Mouse (Mus musculus): ENCODE data around the gene Skiv2l. TPM values are rescaled to one million over a fixed set of nuclear protein-coding genes. Genes with fewer than 3 reads are reported as not detected.
A peak's percentile ranks its signal among the peaks of the same experiment; 100 is the strongest.

Gene Skiv2l
- polyA plus RNA-seq, 1 experiment from 2014 or later, result 49.9 TPM

GRCm38 (mm10) chr17:34894074-34894597 is 44.1 kb upstream of the Skiv2l start:
- peak overlapping the region; percentile 84 for H3K4me2 ChIP-seq (ENCODE audit: low read depth, low read length)
- peak overlapping the region; percentile 92 for H3K27ac ChIP-seq (ENCODE audit: low read length)
- WGBS, result under 1% methylated on average over 24 of the region's 51 CpGs
- H3K4me1 ChIP-seq (replicated peaks; ENCODE audit: control insufficient read depth, insufficient read depth, low read length), result peaks cover 26% of the 10 kb centered on the region
- peak overlapping the region; percentile 71 for H3K4me3 ChIP-seq (ENCODE audit: low read length)
- peak overlapping the region; percentile 87 for H3K9ac ChIP-seq (ENCODE audit: low read length)
- no peaks in the 10 kb centered on the region for H3K9me3 ChIP-seq (ENCODE audit: control insufficient read depth, low read length)
- peaks cover 8% of the 10 kb centered on the region for H3K36me3 ChIP-seq (ENCODE audit: control insufficient read depth, insufficient read depth, low read length)
- no peaks in the 10 kb centered on the region for H3K27me3 ChIP-seq (ENCODE audit: control insufficient read depth, insufficient read depth, low read depth, low read length)
- ATAC-seq (ENCODE audit: low read depth), result peak; percentile 93

DNA sequence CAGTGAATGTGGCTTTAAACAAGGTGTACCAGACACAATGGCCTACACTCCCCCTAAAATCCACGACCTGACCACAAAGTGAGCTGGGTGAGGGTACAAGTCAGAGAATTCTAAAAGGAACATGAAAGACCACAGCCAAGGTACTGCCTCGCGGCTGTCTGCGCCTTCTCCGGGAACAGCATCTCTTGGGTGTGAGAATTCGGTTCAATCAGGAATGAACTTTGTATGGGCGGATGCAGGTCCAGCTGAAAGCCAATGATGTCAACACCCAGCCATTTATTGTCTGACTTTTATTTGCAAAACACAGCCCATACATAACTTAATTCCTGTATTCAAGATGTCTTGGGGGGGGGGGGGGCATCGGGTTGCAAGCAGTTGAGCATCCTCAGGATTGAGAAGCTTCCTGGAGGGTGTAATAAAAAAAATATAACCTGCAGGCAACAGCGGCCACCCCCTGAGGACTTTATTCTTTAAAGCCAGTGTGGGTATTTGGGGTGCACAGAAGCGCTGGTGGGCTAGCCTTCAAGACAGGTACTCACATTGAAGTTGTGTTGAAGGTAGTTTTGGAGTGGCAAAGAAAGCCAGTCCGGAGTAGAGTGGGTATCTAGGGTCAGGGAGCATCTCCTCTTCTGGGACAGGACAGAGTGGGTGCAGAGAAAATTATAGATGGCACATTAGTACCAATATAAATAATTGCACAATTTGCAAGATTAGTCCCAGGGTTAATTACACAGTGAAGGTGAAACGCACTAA is 43.2 kb upstream of the Skiv2l start:
- H3K27ac ChIP-seq (ENCODE audit: low read length), result peak overlapping the region; percentile 53; the same call in 1 of the 2 replicates

DNA sequence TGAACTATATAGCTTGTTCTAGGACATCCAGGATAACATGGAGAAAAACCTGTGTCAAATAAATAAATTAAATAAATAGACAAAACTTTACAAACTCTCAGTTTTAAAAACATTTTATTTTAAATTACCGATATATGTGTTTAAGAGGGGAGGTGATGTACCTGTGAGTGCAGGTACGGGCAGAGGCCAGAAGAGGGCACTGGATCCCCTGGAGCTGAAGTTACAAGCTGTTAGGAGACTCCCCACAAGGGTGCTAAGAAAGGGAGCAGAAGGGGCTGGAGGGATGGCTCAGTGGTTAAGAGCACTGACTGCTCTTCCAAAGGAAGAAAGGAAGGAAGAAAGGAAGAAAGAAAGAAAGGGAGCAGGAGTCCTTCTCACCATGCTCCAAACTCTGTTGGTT is 41.4 kb upstream of the Skiv2l start:
- no peak overlapping the region for H3K9ac ChIP-seq (ENCODE audit: low read length)
- no peaks in the 10 kb centered on the region for H3K9me3 ChIP-seq (ENCODE audit: control insufficient read depth, low read length)
- no peak overlapping the region for H3K27ac ChIP-seq (ENCODE audit: low read length)
- H3K4me1 ChIP-seq (replicated peaks; ENCODE audit: control insufficient read depth, insufficient read depth, low read length), result peaks cover 16% of the 10 kb centered on the region
- WGBS, result 89% methylated on average over 2 of the region's 2 CpGs
- peaks cover 7% of the 10 kb centered on the region for H3K36me3 ChIP-seq (ENCODE audit: control insufficient read depth, insufficient read depth, low read length)
- no peak overlapping the region for H3K4me2 ChIP-seq (ENCODE audit: low read depth, low read length)
- H3K27me3 ChIP-seq (ENCODE audit: control insufficient read depth, insufficient read depth, low read depth, low read length), result no peaks in the 10 kb centered on the region
- no peak for ATAC-seq (ENCODE audit: low read depth)
- no peak overlapping the region for H3K4me3 ChIP-seq (ENCODE audit: low read length)

More for the DNA sequence above, 43.2 kb upstream of the Skiv2l start:
- Histone ChIP-seq H3K4me1 (replicated peaks; ENCODE audit: control insufficient read depth, insufficient read depth, low read length) (peaks cover 26% of the 10 kb centered on the region), H3K27me3 (ENCODE audit: control insufficient read depth, insufficient read depth, low read depth, low read length) (no peaks in the 10 kb centered on the region), H3K4me2 (ENCODE audit: low read depth, low read length) (peak overlapping the region; percentile 78), H3K9me3 (ENCODE audit: control insufficient read depth, low read length) (no peaks in the 10 kb centered on the region), H3K36me3 (ENCODE audit: control insufficient read depth, insufficient read depth, low read length) (peaks cover 8% of the 10 kb centered on the region), H3K9ac (ENCODE audit: low read length) (peak overlapping the region; percentile 70), H3K4me3 (ENCODE audit: low read length) (peak overlapping the region; percentile 71)
- ATAC-seq (ENCODE audit: low read depth), result no peak
- WGBS, result 74% methylated on average over 12 of the region's 12 CpGs

DNA sequence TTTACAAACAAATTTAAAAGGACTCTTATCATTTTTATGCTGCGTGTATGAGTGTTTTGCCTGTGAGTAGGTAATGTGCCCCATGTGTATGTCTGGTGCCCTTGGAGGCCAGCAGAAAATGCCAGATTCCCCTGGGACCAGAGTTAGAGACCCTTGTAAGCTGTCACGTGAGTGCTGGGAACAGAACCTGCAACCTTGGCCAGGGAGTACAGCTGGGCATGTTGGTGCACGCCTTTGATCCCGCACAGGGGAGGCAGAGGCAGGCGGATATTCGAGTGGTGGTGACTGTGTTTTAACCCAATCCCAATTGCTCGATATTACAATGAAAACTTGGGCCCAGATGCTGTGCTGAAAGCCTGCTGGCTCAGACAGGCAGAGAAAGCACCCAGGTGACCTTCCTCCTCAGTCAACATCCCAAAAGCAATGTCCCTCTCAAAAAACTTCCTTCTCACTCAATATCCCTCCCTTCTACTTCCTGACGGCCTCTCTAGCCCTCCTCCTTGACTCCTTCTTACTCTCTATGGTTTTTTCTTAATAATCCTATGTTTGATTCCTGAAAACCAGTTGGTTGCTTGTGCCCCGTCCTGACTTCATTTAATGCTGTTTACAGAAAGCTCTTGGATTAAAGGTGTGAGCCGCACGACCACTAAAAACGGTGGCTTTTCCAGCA is 40.2 kb upstream of the Skiv2l start:
- no peak overlapping the region for H3K27ac ChIP-seq (ENCODE audit: low read length)
- no peak overlapping the region for H3K4me3 ChIP-seq (ENCODE audit: low read length)
- no peaks in the 10 kb centered on the region for H3K9me3 ChIP-seq (ENCODE audit: control insufficient read depth, low read length)
- H3K4me1 ChIP-seq (replicated peaks; ENCODE audit: control insufficient read depth, insufficient read depth, low read length), result peaks cover 4% of the 10 kb centered on the region; the same call in 1 of the 2 replicates
- ATAC-seq (ENCODE audit: low read depth), result no peak
- H3K36me3 ChIP-seq (ENCODE audit: control insufficient read depth, insufficient read depth, low read length), result no peaks in the 10 kb centered on the region
- H3K27me3 ChIP-seq (ENCODE audit: control insufficient read depth, insufficient read depth, low read depth, low read length), result no peaks in the 10 kb centered on the region
- H3K4me2 ChIP-seq (ENCODE audit: low read depth, low read length), result no peak overlapping the region
- H3K9ac ChIP-seq (ENCODE audit: low read length), result no peak overlapping the region
- WGBS, result 80% methylated on average over 12 of the region's 12 CpGs

GRCm38 (mm10) chr17:34887942-34888341 is 37.9 kb upstream of the Skiv2l start:
- WGBS, result 82% methylated on average over 5 of the region's 5 CpGs
- Histone ChIP-seq H3K9me3 (ENCODE audit: control insufficient read depth, low read length) (no peaks in the 10 kb centered on the region), H3K4me1 (replicated peaks; ENCODE audit: control insufficient read depth, insufficient read depth, low read length) (no peaks in the 10 kb centered on the region), H3K4me2 (ENCODE audit: low read depth, low read length) (no peak overlapping the region), H3K4me3 (ENCODE audit: low read length) (no peak overlapping the region), H3K9ac (ENCODE audit: low read length) (no peak overlapping the region), H3K27ac (ENCODE audit: low read length) (no peak overlapping the region), H3K27me3 (ENCODE audit: control insufficient read depth, insufficient read depth, low read depth, low read length) (no peaks in the 10 kb centered on the region), H3K36me3 (ENCODE audit: control insufficient read depth, insufficient read depth, low read length) (no peaks in the 10 kb centered on the region)
- ATAC-seq (ENCODE audit: low read depth), result no peak

DNA sequence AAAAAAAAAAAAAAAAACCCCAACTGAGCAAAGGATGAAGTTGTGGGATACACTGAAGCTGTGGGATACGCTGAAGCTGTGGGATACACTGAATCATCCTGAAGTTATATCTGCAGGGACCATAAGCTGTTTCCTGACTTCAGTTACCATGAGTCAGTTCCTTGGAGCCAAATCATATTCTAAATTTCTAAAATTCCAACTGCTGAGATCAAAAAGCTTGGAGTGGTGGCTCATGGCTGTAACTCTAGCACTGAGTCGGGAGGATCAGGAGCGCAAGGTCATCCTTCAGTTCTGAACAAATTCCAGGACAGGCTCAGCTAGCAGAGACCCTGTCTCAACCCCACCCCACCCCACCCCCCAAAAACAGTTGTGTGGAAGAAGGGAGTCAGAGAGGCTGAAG is 35.6 kb upstream of the Skiv2l start:
- no peaks in the 10 kb centered on the region for H3K9me3 ChIP-seq (ENCODE audit: control insufficient read depth, low read length)
- ATAC-seq (ENCODE audit: low read depth), result no peak
- WGBS, result 70% methylated on average over 3 of the region's 3 CpGs
- no peak overlapping the region for H3K27ac ChIP-seq (ENCODE audit: low read length)
- no peak overlapping the region for H3K4me2 ChIP-seq (ENCODE audit: low read depth, low read length)
- H3K4me3 ChIP-seq (ENCODE audit: low read length), result no peak overlapping the region
- H3K36me3 ChIP-seq (ENCODE audit: control insufficient read depth, insufficient read depth, low read length), result no peaks in the 10 kb centered on the region
- H3K9ac ChIP-seq (ENCODE audit: low read length), result no peak overlapping the region
- no peaks in the 10 kb centered on the region for H3K27me3 ChIP-seq (ENCODE audit: control insufficient read depth, insufficient read depth, low read depth, low read length)
- no peaks in the 10 kb centered on the region for H3K4me1 ChIP-seq (replicated peaks; ENCODE audit: control insufficient read depth, insufficient read depth, low read length)

GRCm38 (mm10) chr17:34884704-34885103 is 34.7 kb upstream of the Skiv2l start:
- no peaks in the 10 kb centered on the region for H3K36me3 ChIP-seq (ENCODE audit: control insufficient read depth, insufficient read depth, low read length)
- no peak overlapping the region for H3K9ac ChIP-seq (ENCODE audit: low read length)
- 85% methylated on average over 6 of the region's 6 CpGs for WGBS
- H3K9me3 ChIP-seq (ENCODE audit: control insufficient read depth, low read length), result no peaks in the 10 kb centered on the region
- no peak overlapping the region for H3K27ac ChIP-seq (ENCODE audit: low read length)
- no peak overlapping the region for H3K4me3 ChIP-seq (ENCODE audit: low read length)
- no peaks in the 10 kb centered on the region for H3K4me1 ChIP-seq (replicated peaks; ENCODE audit: control insufficient read depth, insufficient read depth, low read length)
- no peaks in the 10 kb centered on the region for H3K27me3 ChIP-seq (ENCODE audit: control insufficient read depth, insufficient read depth, low read depth, low read length)
- no peak for ATAC-seq (ENCODE audit: low read depth)
- no peak overlapping the region for H3K4me2 ChIP-seq (ENCODE audit: low read depth, low read length)

DNA sequence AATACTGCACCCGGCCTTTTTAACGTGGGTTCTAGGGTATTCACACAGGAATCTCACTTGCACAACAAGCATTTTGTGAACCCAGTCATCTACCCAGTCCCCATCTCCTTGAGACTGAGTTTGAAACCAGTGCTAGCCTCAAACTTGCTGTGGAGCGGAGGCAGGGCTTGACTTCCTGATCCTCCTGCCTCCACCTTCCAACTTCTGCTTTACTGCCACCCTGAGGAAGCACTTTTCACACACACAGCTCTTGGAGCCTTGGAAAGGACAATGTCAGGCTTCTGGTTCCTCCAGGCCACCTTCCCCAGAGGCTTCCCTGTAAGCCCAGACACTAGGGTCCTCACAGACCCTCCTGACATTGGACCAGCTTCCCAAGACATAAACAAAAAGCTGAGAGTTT is 33.3 kb upstream of the Skiv2l start:
- no peak overlapping the region for H3K4me2 ChIP-seq (ENCODE audit: low read depth, low read length)
- H3K36me3 ChIP-seq (ENCODE audit: control insufficient read depth, insufficient read depth, low read length), result no peaks in the 10 kb centered on the region
- no peaks in the 10 kb centered on the region for H3K4me1 ChIP-seq (replicated peaks; ENCODE audit: control insufficient read depth, insufficient read depth, low read length)
- H3K27me3 ChIP-seq (ENCODE audit: control insufficient read depth, insufficient read depth, low read depth, low read length), result no peaks in the 10 kb centered on the region
- H3K9ac ChIP-seq (ENCODE audit: low read length), result no peak overlapping the region
- no peak overlapping the region for H3K4me3 ChIP-seq (ENCODE audit: low read length)
- H3K9me3 ChIP-seq (ENCODE audit: control insufficient read depth, low read length), result no peaks in the 10 kb centered on the region
- no peak for ATAC-seq (ENCODE audit: low read depth)
- WGBS, result 73% methylated on average over 3 of the region's 3 CpGs
- H3K27ac ChIP-seq (ENCODE audit: low read length), result no peak overlapping the region

- H3K27ac ChIP-seq (ENCODE audit: low read length), result no peak within 1 kb of the TSS
- no peaks in the 10 kb centered on the region for H3K27me3 ChIP-seq (ENCODE audit: control insufficient read depth, insufficient read depth, low read depth, low read length)
- no peak for ATAC-seq (ENCODE audit: low read depth)
- no peak within 1 kb of the TSS for H3K4me2 ChIP-seq (ENCODE audit: low read depth, low read length)
- H3K9me3 ChIP-seq (ENCODE audit: control insufficient read depth, low read length), result no peaks in the 10 kb centered on the region
- no peak within 1 kb of the TSS for H3K4me3 ChIP-seq (ENCODE audit: low read length)
- no peak within 1 kb of the TSS for H3K9ac ChIP-seq (ENCODE audit: low read length)
- H3K4me1 ChIP-seq (replicated peaks; ENCODE audit: control insufficient read depth, insufficient read depth, low read length), result no peaks in the 10 kb centered on the region
- no peaks in the 10 kb centered on the region for H3K36me3 ChIP-seq (ENCODE audit: control insufficient read depth, insufficient read depth, low read length)
- WGBS, result 12% methylated on average over 15 of the region's 15 CpGs
These were observed 31.8 kb upstream of the Skiv2l start, which contains the start of gene Gm20547 for GRCm38 (mm10) chr17:34881683-34882310. Gene Gm20547, minus strand, starts transcription at chr17:34882042.

Measured in lung, embryonic 16.5 days (tissue).